Mouse (Mus musculus): ENCODE data around the gene Fam181a. TPM values are rescaled to one million over a fixed set of nuclear protein-coding genes. Genes with fewer than 3 reads are reported as not detected.

Fam181a gene
- polyA plus RNA-seq, 1 experiment from 2014 or later, result 0.23 TPM

- Histone ChIP-seq H3K4me3 (replicated peaks) (no peak overlapping the region), H3K27ac (no peak overlapping the region), H3K36me3 (no peaks in the 10 kb centered on the region), H3K9ac (replicated peaks) (no peak overlapping the region), H3K4me2 (no peak overlapping the region), H3K9me3 (no peaks in the 10 kb centered on the region), H3K27me3 (no peaks in the 10 kb centered on the region), H3K4me1 (replicated peaks) (no peaks in the 10 kb centered on the region; the same call in 1 of the 2 replicates)
- no peak for ATAC-seq (ENCODE audit: insufficient number of reproducible peaks, insufficient read depth, low FRiP score, low TSS enrichment, low read depth)
- 88% methylated on average over 3 of the region's 3 CpGs for WGBS
These were observed 26.0 kb downstream of the Fam181a start for GRCm38 (mm10) chr12:103336766-103337165.

- H3K9ac ChIP-seq (replicated peaks), result no peak overlapping the region
- H3K4me1 ChIP-seq (replicated peaks), result no peaks in the 10 kb centered on the region
- no peaks in the 10 kb centered on the region for H3K36me3 ChIP-seq
- 78% methylated on average over 14 of the region's 14 CpGs for WGBS
- no peak overlapping the region for H3K27ac ChIP-seq
- H3K9me3 ChIP-seq, result no peaks in the 10 kb centered on the region
- no peak for ATAC-seq (ENCODE audit: insufficient number of reproducible peaks, insufficient read depth, low FRiP score, low TSS enrichment, low read depth)
- H3K4me2 ChIP-seq, result no peak overlapping the region
- no peak overlapping the region for H3K4me3 ChIP-seq (replicated peaks)
- peaks cover 3% of the 10 kb centered on the region; the same call in 1 of the 2 replicates for H3K27me3 ChIP-seq
These were observed 27.5 kb downstream of the Fam181a start for GRCm38 (mm10) chr12:103338162-103338798.

- H3K9me3 ChIP-seq, result no peaks in the 10 kb centered on the region
- H3K4me3 ChIP-seq (replicated peaks), result no peak overlapping the region
- H3K27ac ChIP-seq, result no peak overlapping the region
- 89% methylated on average over 5 of the region's 5 CpGs for WGBS
- H3K9ac ChIP-seq (replicated peaks), result no peak overlapping the region
- H3K36me3 ChIP-seq, result no peaks in the 10 kb centered on the region
- no peaks in the 10 kb centered on the region for H3K4me1 ChIP-seq (replicated peaks)
- peaks cover 3% of the 10 kb centered on the region; the same call in 1 of the 2 replicates for H3K27me3 ChIP-seq
- no peak for ATAC-seq (ENCODE audit: insufficient number of reproducible peaks, insufficient read depth, low FRiP score, low TSS enrichment, low read depth)
- H3K4me2 ChIP-seq, result no peak overlapping the region
These were observed 30.4 kb downstream of the Fam181a start for GRCm38 (mm10) chr12:103341212-103341611.

GRCm38 (mm10) chr12:103343456-103343855 is 32.7 kb downstream of the Fam181a start:
- Histone ChIP-seq H3K27me3 (peaks cover 3% of the 10 kb centered on the region; the same call in 1 of the 2 replicates), H3K4me3 (replicated peaks) (no peak overlapping the region), H3K27ac (no peak overlapping the region), H3K4me2 (no peak overlapping the region), H3K4me1 (replicated peaks) (no peaks in the 10 kb centered on the region; the same call in 1 of the 2 replicates), H3K9me3 (no peaks in the 10 kb centered on the region), H3K36me3 (no peaks in the 10 kb centered on the region), H3K9ac (replicated peaks) (no peak overlapping the region)
- 74% methylated on average over 8 of the region's 8 CpGs for WGBS
- no peak for ATAC-seq (ENCODE audit: insufficient number of reproducible peaks, insufficient read depth, low FRiP score, low TSS enrichment, low read depth)

- H3K27me3 ChIP-seq, result peaks cover 3% of the 10 kb centered on the region; the same call in 1 of the 2 replicates
- H3K27ac ChIP-seq, result no peak overlapping the region
- no peak overlapping the region for H3K4me2 ChIP-seq
- peaks cover 4% of the 10 kb centered on the region; the same call in 1 of the 2 replicates for H3K4me1 ChIP-seq (replicated peaks)
- H3K9ac ChIP-seq (replicated peaks), result no peak overlapping the region
- H3K9me3 ChIP-seq, result no peaks in the 10 kb centered on the region
- no peak for ATAC-seq (ENCODE audit: insufficient number of reproducible peaks, insufficient read depth, low FRiP score, low TSS enrichment, low read depth)
- H3K36me3 ChIP-seq, result no peaks in the 10 kb centered on the region
- 87% methylated on average over 7 of the region's 7 CpGs for WGBS
- H3K4me3 ChIP-seq (replicated peaks), result no peak overlapping the region
These were observed 34.2 kb downstream of the Fam181a start for GRCm38 (mm10) chr12:103344934-103345333.

GRCm38 (mm10) chr12:103346945-103347344 is 36.2 kb downstream of the Fam181a start:
- no peak overlapping the region for H3K4me2 ChIP-seq
- H3K27me3 ChIP-seq, result peaks cover 3% of the 10 kb centered on the region; the same call in 1 of the 2 replicates
- no peaks in the 10 kb centered on the region for H3K36me3 ChIP-seq
- H3K4me1 ChIP-seq (replicated peaks), result peaks cover 4% of the 10 kb centered on the region; the same call in 1 of the 2 replicates
- 87% methylated on average over 8 of the region's 8 CpGs for WGBS
- no peak overlapping the region for H3K9ac ChIP-seq (replicated peaks)
- H3K9me3 ChIP-seq, result no peaks in the 10 kb centered on the region
- ATAC-seq (ENCODE audit: insufficient number of reproducible peaks, insufficient read depth, low FRiP score, low TSS enrichment, low read depth), result no peak
- H3K4me3 ChIP-seq (replicated peaks), result no peak overlapping the region
- H3K27ac ChIP-seq, result no peak overlapping the region

- H3K27ac ChIP-seq, result no peak overlapping the region
- H3K36me3 ChIP-seq, result no peaks in the 10 kb centered on the region
- no peak overlapping the region for H3K4me3 ChIP-seq (replicated peaks)
- H3K27me3 ChIP-seq, result no peaks in the 10 kb centered on the region
- no peak for ATAC-seq (ENCODE audit: insufficient number of reproducible peaks, insufficient read depth, low FRiP score, low TSS enrichment, low read depth)
- H3K4me1 ChIP-seq (replicated peaks), result peaks cover 4% of the 10 kb centered on the region; the same call in 1 of the 2 replicates
- WGBS, result 61% methylated on average over 5 of the region's 5 CpGs
- H3K9me3 ChIP-seq, result no peaks in the 10 kb centered on the region
- no peak overlapping the region for H3K4me2 ChIP-seq
- H3K9ac ChIP-seq (replicated peaks), result no peak overlapping the region
These were observed 36.6 kb downstream of the Fam181a start for GRCm38 (mm10) chr12:103347406-103347805.

- Histone ChIP-seq H3K27ac (no peak overlapping the region), H3K4me2 (no peak overlapping the region), H3K9ac (replicated peaks) (no peak overlapping the region), H3K4me1 (replicated peaks) (peaks cover 5% of the 10 kb centered on the region; the same call in 1 of the 2 replicates), H3K36me3 (no peaks in the 10 kb centered on the region), H3K4me3 (replicated peaks) (no peak overlapping the region), H3K9me3 (no peaks in the 10 kb centered on the region), H3K27me3 (no peaks in the 10 kb centered on the region)
- 2% methylated on average over 3 of the region's 3 CpGs for WGBS
- ATAC-seq (ENCODE audit: insufficient number of reproducible peaks, insufficient read depth, low FRiP score, low TSS enrichment, low read depth), result no peak
These were observed 37.7 kb downstream of the Fam181a start for GRCm38 (mm10) chr12:103348506-103348905.

- no peak for ATAC-seq (ENCODE audit: insufficient number of reproducible peaks, insufficient read depth, low FRiP score, low TSS enrichment, low read depth)
- Histone ChIP-seq H3K36me3 (no peaks in the 10 kb centered on the region), H3K9ac (replicated peaks) (no peak overlapping the region), H3K4me3 (replicated peaks) (no peak overlapping the region), H3K9me3 (no peaks in the 10 kb centered on the region), H3K4me2 (no peak overlapping the region), H3K27ac (no peak overlapping the region), H3K4me1 (replicated peaks) (peaks cover 8% of the 10 kb centered on the region; the same call in 1 of the 2 replicates), H3K27me3 (no peaks in the 10 kb centered on the region)
- WGBS, result 88% methylated on average over 6 of the region's 6 CpGs
These were observed 42.0 kb downstream of the Fam181a start for GRCm38 (mm10) chr12:103352735-103353134.

- Histone ChIP-seq H3K9ac (replicated peaks) (no peak overlapping the region), H3K9me3 (no peaks in the 10 kb centered on the region), H3K36me3 (no peaks in the 10 kb centered on the region), H3K4me3 (replicated peaks) (no peak overlapping the region), H3K4me1 (replicated peaks) (peaks cover 8% of the 10 kb centered on the region; the same call in 1 of the 2 replicates), H3K27me3 (no peaks in the 10 kb centered on the region), H3K27ac (no peak overlapping the region), H3K4me2 (no peak overlapping the region)
- ATAC-seq (ENCODE audit: insufficient number of reproducible peaks, insufficient read depth, low FRiP score, low TSS enrichment, low read depth), result no peak
- WGBS, result 17% methylated on average over 5 of the region's 5 CpGs
These were observed 42.8 kb downstream of the Fam181a start for GRCm38 (mm10) chr12:103353538-103353937.

- H3K9me3 ChIP-seq, result no peaks in the 10 kb centered on the region
- peaks cover 6% of the 10 kb centered on the region; the same call in 1 of the 2 replicates for H3K4me1 ChIP-seq (replicated peaks)
- H3K36me3 ChIP-seq, result no peaks in the 10 kb centered on the region
- H3K27ac ChIP-seq, result no peak within 1 kb of the TSS
- H3K9ac ChIP-seq (replicated peaks), result no peak within 1 kb of the TSS
- H3K4me3 ChIP-seq (replicated peaks), result no peak within 1 kb of the TSS
- WGBS, result 72% methylated on average over 14 of the region's 14 CpGs
- H3K27me3 ChIP-seq, result no peaks in the 10 kb centered on the region
- no peak for ATAC-seq (ENCODE audit: insufficient number of reproducible peaks, insufficient read depth, low FRiP score, low TSS enrichment, low read depth)
- H3K4me2 ChIP-seq, result no peak within 1 kb of the TSS
These were observed 45.1 kb downstream of the Fam181a start, which contains the start of gene Asb2 for GRCm38 (mm10) chr12:103355746-103356414. Gene Asb2 (minus strand): TSS chr12:103356001.
